Mouse (Mus musculus) hindbrain, embryonic 11.5 days (tissue): ENCODE measurements around the gene Cel. TPM values are rescaled to one million over a fixed set of nuclear protein-coding genes. Genes with fewer than 3 reads are reported as not detected.

Source experiments
- ATAC-seq: fragments of 200-750 bp; cut with Nextera tagmentation; 2 replicates; pipeline ENCODE4 v1.8.0; 2017; ENCODE audit warnings: mild to moderate bottlenecking, moderate TSS enrichment, moderate library complexity; ENCODE audit not compliant: low FRiP score
- DNase-seq: peaks from one replicate; pipeline ENCODE4 v3.0.0-alpha.2; 2015; ENCODE audit warnings: low spot score
- H3K27ac ChIP-seq: fragments of 300-500 bp; sonication (generic); 2 replicates; pipeline ENCODE4 v1.5.1; 2014; ENCODE audit warnings: mild to moderate bottlenecking, low read depth, low read length
- H3K27me3 ChIP-seq: fragments of 300-500 bp; sonication (generic); 2 replicates; pipeline ENCODE4 v1.6.1; 2014; ENCODE audit warnings: mild to moderate bottlenecking, low read length, moderate library complexity, mixed read lengths; ENCODE audit not compliant: control insufficient read depth, insufficient read depth
- H3K36me3 ChIP-seq: fragments of 300-500 bp; sonication (generic); 2 replicates; pipeline ENCODE4 v1.6.1; 2014; ENCODE audit warnings: mild to moderate bottlenecking, low read length, moderate library complexity, mixed read lengths; ENCODE audit not compliant: control insufficient read depth, insufficient read depth
- H3K4me1 ChIP-seq: fragments of 300-500 bp; sonication (generic); replicated peaks from 2 replicates; pipeline ENCODE4 v1.6.1; 2014; ENCODE audit warnings: low read length, mixed read lengths; ENCODE audit not compliant: control insufficient read depth, insufficient read depth
- H3K4me2 ChIP-seq: fragments of 300-500 bp; sonication (generic); replicated peaks from 2 replicates; pipeline ENCODE4 v1.6.1; 2014; ENCODE audit warnings: mild to moderate bottlenecking, low read depth, low read length
- H3K4me3 ChIP-seq: fragments of 300-500 bp; sonication (generic); 2 replicates; pipeline ENCODE4 v1.5.1; 2014; ENCODE audit warnings: low read depth, low read length
- H3K9ac ChIP-seq: fragments of 300-500 bp; sonication (generic); 2 replicates; pipeline ENCODE4 v1.6.1; 2014; ENCODE audit warnings: low read depth, low read length
- H3K9me3 ChIP-seq: fragments of 300-500 bp; sonication (generic); 2 replicates; pipeline ENCODE4 v1.6.1; 2016; ENCODE audit warnings: low read length; ENCODE audit not compliant: control insufficient read depth
- WGBS: fragments of 180-500 bp; shearing (Covaris S2); extraction: QIAGEN DNeasy Blood & Tissue Kit; methylation state at CpG from one replicate; pipeline ENCODE4 v1.1.7; 2014; 5-methylcytosine and 5-hydroxymethylcytosine counted together
- polyA plus RNA-seq: library from polyadenylated mRNA; unstranded; fragments of >200 nt; fragmentation: Nextera tagmentation; extraction: Ambion mirVana; gene quantifications from 2 replicates; pipeline ENCODE4 v1.2.1, GENCODE M21; 2014

Gene Cel
- polyA plus RNA-seq, 1 experiment from 2014 or later, result not detected

GRCm38 (mm10) chr2:28506291-28506690 lies 56.9 kb downstream of the Cel start:
- H3K27me3 ChIP-seq, result no peaks in the 10 kb centered on the region
- no peaks in the 10 kb centered on the region for H3K9me3 ChIP-seq
- no peaks in the 10 kb centered on the region for H3K4me1 ChIP-seq
- WGBS, result 78% methylated on average over 6 of the region's 6 CpGs
- no peak overlapping the region for H3K4me2 ChIP-seq
- H3K9ac ChIP-seq, result no peak overlapping the region
- DNase-seq (no peak), ATAC-seq (no peak)
- no peak overlapping the region for H3K4me3 ChIP-seq
- no peak overlapping the region for H3K27ac ChIP-seq
- H3K36me3 ChIP-seq, result no peaks in the 10 kb centered on the region

GRCm38 (mm10) chr2:28505795-28506194 lies 57.4 kb downstream of the Cel start, which contains the start of gene Gm10134:
Gene Gm10134 (plus strand): TSS chr2:28506095.
- H3K27me3 ChIP-seq, result no peaks in the 10 kb centered on the region
- H3K4me1 ChIP-seq, result no peaks in the 10 kb centered on the region
- no peaks in the 10 kb centered on the region for H3K9me3 ChIP-seq
- no peaks in the 10 kb centered on the region for H3K36me3 ChIP-seq
- no peak within 1 kb of the TSS for H3K4me3 ChIP-seq
- H3K27ac ChIP-seq, result no peak within 1 kb of the TSS
- H3K9ac ChIP-seq, result no peak within 1 kb of the TSS
- DNase-seq (no peak), ATAC-seq (no peak)
- H3K4me2 ChIP-seq, result no peak within 1 kb of the TSS
- 79% methylated on average over 3 of the region's 3 CpGs for WGBS

Other genes starting within 250 kb of the Cel start
- 3.4 and 4.3 TPM in 2 replicates for gene Ppp1r26, start 116.6 kb downstream of the Cel start, polyA plus RNA-seq
- 3.2 and 3.4 TPM in 2 replicates for gene 1700007K13Rik, start 97.1 kb downstream of the Cel start, polyA plus RNA-seq
- gene Mrps2, start 95.3 kb downstream of the Cel start, polyA plus RNA-seq, result 62.8 and 66.4 TPM in 2 replicates
- 0.38 and 1.1 TPM in 2 replicates for gene Gbgt1, start 66.5 kb downstream of the Cel start, polyA plus RNA-seq
- gene Gm10134, start 57.3 kb downstream of the Cel start, polyA plus RNA-seq, result 0.73 TPM in 1 of 2 replicates, not detected in the other
- 55.9 and 63.0 TPM in 2 replicates for gene Ralgds, start 50.3 kb downstream of the Cel start, polyA plus RNA-seq
- 38.1 and 38.2 TPM in 2 replicates for gene Gtf3c5, start 20.3 kb upstream of the Cel start, polyA plus RNA-seq
- gene Gfi1b, start 58.6 kb upstream of the Cel start, polyA plus RNA-seq, result 2.6 and 3.1 TPM in 2 replicates
- 22.4 and 25.1 TPM in 2 replicates for gene Tsc1, start 77.8 kb upstream of the Cel start, polyA plus RNA-seq
- 3.3 and 5.3 TPM in 2 replicates for gene Spaca9, start 136.3 kb upstream of the Cel start, polyA plus RNA-seq
- gene Ak8, start 136.8 kb upstream of the Cel start, polyA plus RNA-seq, result 1.3 and 1.5 TPM in 2 replicates